Mouse (Mus musculus) embryonic fibroblast, embryonic 13.5 days (primary cell): ENCODE data around the gene Pdcd1lg2. TPM values are rescaled to one million over a fixed set of nuclear protein-coding genes. Genes with fewer than 3 reads are reported as not detected.

Experiments used
- H3K27ac ChIP-seq: 2 replicates; pipeline ENCODE4 v1.5.1; 2012; ENCODE audit warnings: low read length, control low read depth, inconsistent platforms; ENCODE audit not compliant: insufficient read depth
- H3K4me1 ChIP-seq: 2 replicates; pipeline ENCODE4 v1.6.1; 2011; ENCODE audit warnings: low read length; ENCODE audit not compliant: control insufficient read depth, insufficient read depth
- H3K4me3 ChIP-seq: 2 replicates; pipeline ENCODE4 v1.5.1; 2011; ENCODE audit warnings: mild to moderate bottlenecking, control low read depth, low read length; ENCODE audit not compliant: insufficient read depth
- CTCF ChIP-seq: IDR thresholded peaks from 2 replicates; pipeline ENCODE4 v1.5.1; 2011; ENCODE audit warnings: mild to moderate bottlenecking, control low read depth, low read length, moderate library complexity, borderline replicate concordance; ENCODE audit not compliant: insufficient read depth
- POLR2A ChIP-seq: IDR thresholded peaks from 2 replicates; pipeline ENCODE4 v1.6.1; 2011; ENCODE audit warnings: low read depth, mild to moderate bottlenecking, control low read depth, low read length, moderate library complexity
- polyA plus RNA-seq: library from polyadenylated mRNA; stranded (reverse); fragments of >200 nt; gene quantifications from 2 replicates; pipeline ENCODE4 v1.2.4, GENCODE M21; 2011; ENCODE audit warnings: low read depth; ENCODE audit not compliant: missing spikeins, insufficient read length

Pdcd1lg2 gene
- polyA plus RNA-seq, 1 experiment: not detected

- Histone ChIP-seq H3K4me1 (no peaks in the 10 kb centered on the region; the same call in 1 of the 2 replicates), H3K27ac (peak overlapping the region; percentile 23; the same call in 1 of the 2 replicates), H3K4me3 (no peak overlapping the region)
- TF ChIP-seq POLR2A (no peak), CTCF (no peak)
Measured at GRCm38 (mm10) chr19:29518922-29519321, 108.2 kb downstream of the Pdcd1lg2 start.

Other genes with a start within 250 kb of the Pdcd1lg2 start
- 31.2 and 37.4 TPM in 2 replicates for gene Jak2, start 159.1 kb upstream of the Pdcd1lg2 start, polyA plus RNA-seq
- gene Insl6, start 85.6 kb upstream of the Pdcd1lg2 start, polyA plus RNA-seq: 4.3 and 5.3 TPM in 2 replicates
- 0.68 TPM in 1 of 2 replicates, not detected in the other for gene Rln1, start 76.2 kb upstream of the Pdcd1lg2 start, polyA plus RNA-seq
- 57.9 and 65.1 TPM in 2 replicates for gene Plgrkt, start 43.5 kb upstream of the Pdcd1lg2 start, polyA plus RNA-seq
- gene Cd274, start 43.5 kb upstream of the Pdcd1lg2 start, polyA plus RNA-seq: 1.1 and 1.2 TPM in 2 replicates
- 31.0 and 39.2 TPM in 2 replicates for gene Ric1, start 111.4 kb downstream of the Pdcd1lg2 start, polyA plus RNA-seq
- gene Ermp1, start 237.5 kb downstream of the Pdcd1lg2 start, polyA plus RNA-seq: 25.1 and 29.4 TPM in 2 replicates